Mouse (Mus musculus): ENCODE measurements at regions not wholly inside any gene's neighbourhood (a gene's known extent, or its start where the extent isn't known, plus 50 kb on each side); places are given as distances from the start of the nearest gene placed in this dataset.

GRCm38 (mm10) chr2:137168626-137169025 is 52.2 kb upstream of the Jag1 start:
- Histone ChIP-seq H3K4me3 (ENCODE audit: insufficient read depth in 1 of 2, low read depth in 1 of 2, low read length in 2 of 2, poor library complexity in 1 of 2, severe bottlenecking in 1 of 2) (no peak overlapping the region), H3K4me1 (ENCODE audit: control insufficient read depth in 2 of 2, insufficient read depth in 2 of 2, low read length in 2 of 2, poor library complexity in 1 of 2) (no peaks in the 10 kb centered on the region), H3K27ac (ENCODE audit: insufficient read depth, low read depth, low read length, poor library complexity, severe bottlenecking) (no peak overlapping the region), H3K9ac (ENCODE audit: insufficient read depth, low read depth, low read length, poor library complexity, severe bottlenecking) (no peak overlapping the region), H3K36me3 (ENCODE audit: control insufficient read depth, insufficient read depth, low read length, poor library complexity, severe bottlenecking) (no peaks in the 10 kb centered on the region), H3K9me3 (ENCODE audit: control insufficient read depth, insufficient read depth, low read depth, low read length) (no peaks in the 10 kb centered on the region)
- in situ Hi-C loops (cut with MboI; ENCODE audit: low sequenced_read_pairs in 2 of 2, unreplicated experiment in 2 of 2) = no loop called here
- TF ChIP-seq ZNF384 (IDR thresholded peaks at IDR 0.05; ENCODE audit: low read depth, low read length) (no peak), HCFC1 (IDR thresholded peaks at IDR 0.05; ENCODE audit: borderline replicate concordance, insufficient read depth, low read length) (no peak), MAFK (IDR thresholded peaks at IDR 0.05; ENCODE audit: insufficient read depth, low read depth, low read length) (no peak), ZC3H11A (IDR thresholded peaks at IDR 0.05; ENCODE audit: borderline replicate concordance, low read depth, low read length) (no peak), CHD2 (IDR thresholded peaks at IDR 0.05; ENCODE audit: low read depth, low read length) (no peak)
- no peak for DNase-seq (ENCODE audit: low read depth, low spot score)

Measured in ES-E14 (cell line).